Mouse (Mus musculus) neural tube, embryonic 14.5 days (tissue): ENCODE measurements around the gene Eogt. TPM values are rescaled to one million over a fixed set of nuclear protein-coding genes. Genes with fewer than 3 reads are reported as not detected.

ENCODE experiments used
- ATAC-seq: fragments of 200-750 bp; cut with Nextera tagmentation; 2 replicates; pipeline ENCODE4 v1.8.0; 2017; ENCODE audit warnings: low read depth, mild to moderate bottlenecking, moderate TSS enrichment, moderate library complexity
- H3K27ac ChIP-seq: fragments of 300-500 bp; sonication (generic); 2 replicates; pipeline ENCODE4 v1.5.1; 2014; ENCODE audit warnings: low read depth, mild to moderate bottlenecking, control low read depth, low read length, moderate library complexity, mixed read lengths
- H3K27me3 ChIP-seq: fragments of 300-500 bp; sonication (generic); 2 replicates; pipeline ENCODE4 v1.6.1; 2014; ENCODE audit warnings: low read length; ENCODE audit not compliant: control insufficient read depth, insufficient read depth
- H3K36me3 ChIP-seq: fragments of 300-500 bp; sonication (generic); 2 replicates; pipeline ENCODE4 v1.6.1; 2014; ENCODE audit warnings: low read length, mixed read lengths; ENCODE audit not compliant: control insufficient read depth, insufficient read depth
- H3K4me1 ChIP-seq: fragments of 300-500 bp; sonication (generic); 2 replicates; pipeline ENCODE4 v1.6.1; 2014; ENCODE audit warnings: low read length; ENCODE audit not compliant: control insufficient read depth, insufficient read depth
- H3K4me2 ChIP-seq: fragments of 300-500 bp; sonication (generic); 2 replicates; pipeline ENCODE4 v1.6.1; 2014; ENCODE audit warnings: mild to moderate bottlenecking, low read depth, low read length, control low read depth
- H3K4me3 ChIP-seq: fragments of 300-500 bp; sonication (generic); 2 replicates; pipeline ENCODE4 v1.5.1; 2014; ENCODE audit warnings: low read depth, low read length, control low read depth, mixed read lengths
- H3K9ac ChIP-seq: fragments of 300-500 bp; sonication (generic); replicated peaks from 2 replicates; pipeline ENCODE4 v1.6.1; 2014; ENCODE audit warnings: low read depth, mild to moderate bottlenecking, control low read depth, low read length, mixed read lengths
- H3K9me3 ChIP-seq: fragments of 300-500 bp; sonication (generic); 2 replicates; pipeline ENCODE4 v1.6.1; 2016; ENCODE audit warnings: low read length; ENCODE audit not compliant: control insufficient read depth
- WGBS: fragments of 180-500 bp; shearing (Covaris S2); extraction: QIAGEN DNeasy Blood & Tissue Kit; methylation state at CpG from one replicate; pipeline ENCODE4 v1.1.7; 2014; 5-methylcytosine and 5-hydroxymethylcytosine counted together
- polyA plus RNA-seq: library from polyadenylated mRNA; unstranded; fragments of >200 nt; fragmentation: Nextera tagmentation; extraction: Ambion mirVana; gene quantifications from 2 replicates; pipeline ENCODE4 v1.2.1, GENCODE M21; 2014

Gene Eogt
- polyA plus RNA-seq, 1 experiment from 2014 or later = 9.9 TPM

DNA sequence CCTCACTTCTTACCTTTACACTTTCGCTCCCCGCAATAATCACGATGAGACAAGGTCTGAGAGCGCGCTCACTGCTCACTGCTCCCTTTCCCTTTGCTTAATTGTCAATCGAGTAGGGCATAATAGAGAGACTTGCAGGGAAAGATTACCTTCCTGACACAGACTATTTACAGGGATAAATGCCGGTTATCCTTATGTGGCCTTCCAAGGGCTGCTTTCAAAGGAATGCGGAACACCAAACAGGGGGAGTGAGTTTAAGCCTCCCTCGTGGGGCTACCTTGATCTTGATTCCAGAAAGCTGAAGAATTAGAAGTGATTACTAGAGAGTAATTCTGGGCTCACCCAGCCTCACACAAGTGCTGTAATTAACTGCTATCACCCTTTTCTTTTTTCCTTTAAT, 69.0 kb downstream of the Eogt start:
- WGBS = 46% methylated on average over 9 of the region's 9 CpGs
- no peak for ATAC-seq

DNA sequence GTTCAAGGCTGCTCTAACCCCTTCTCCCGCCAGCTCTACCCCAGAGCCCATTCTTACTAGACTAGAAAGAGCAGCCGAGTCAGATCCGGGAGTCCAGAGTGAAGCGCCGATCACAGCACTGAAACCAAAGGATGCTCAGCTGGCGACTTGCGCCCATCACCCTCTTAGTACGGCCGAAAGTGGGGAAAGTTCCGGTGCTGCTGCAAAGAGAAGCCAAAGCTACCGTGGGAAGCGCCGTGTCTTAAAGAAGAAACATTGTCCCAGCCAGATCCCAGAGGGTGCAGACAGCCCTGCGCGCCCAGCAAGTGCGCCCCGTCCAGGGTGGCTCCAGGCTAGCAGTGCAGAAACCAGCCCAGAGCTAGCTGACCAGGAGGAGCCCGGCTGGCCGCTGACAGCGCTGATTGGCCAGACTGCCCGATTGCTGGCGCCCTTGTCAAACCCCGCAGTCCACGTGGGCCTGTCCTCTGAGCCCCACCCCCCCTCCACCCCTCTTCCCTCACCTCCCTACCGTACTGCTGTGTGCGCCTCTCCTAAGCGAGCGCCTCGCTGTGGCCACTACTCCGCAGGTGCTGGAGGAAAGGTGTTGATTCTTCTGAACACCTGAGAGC, 88.8 kb downstream of the Eogt start, which contains the start of gene Fam19a4:
TSS of gene Fam19a4 (minus strand) at position 340 of the 608 bp plus-strand sequence.
- no peaks in the 10 kb centered on the region for H3K36me3 ChIP-seq
- peak within 1 kb of the TSS; percentile 28 for H3K4me3 ChIP-seq
- H3K4me1 ChIP-seq = peaks cover 7% of the 10 kb centered on the region; the same call in 1 of the 2 replicates
- WGBS = under 1% methylated on average over 30 of the region's 30 CpGs
- no peaks in the 10 kb centered on the region for H3K9me3 ChIP-seq
- peak within 1 kb of the TSS; percentile 59 for H3K4me2 ChIP-seq
- no peak within 1 kb of the TSS for H3K27ac ChIP-seq
- H3K9ac ChIP-seq = 0 out of 2 replicates have a peak within 1 kb of the TSS, but pooled peaks have one; percentile 28
- peaks cover 7% of the 10 kb centered on the region for H3K27me3 ChIP-seq
- ATAC-seq = peak; percentile 83

More for the DNA sequence above, 69.0 kb downstream of the Eogt start:
- H3K4me3 ChIP-seq = no peak overlapping the region
- no peaks in the 10 kb centered on the region for H3K4me1 ChIP-seq
- no peaks in the 10 kb centered on the region for H3K36me3 ChIP-seq
- no peak overlapping the region; the same call in 1 of the 2 replicates for H3K27ac ChIP-seq
- no peaks in the 10 kb centered on the region for H3K9me3 ChIP-seq
- H3K27me3 ChIP-seq = no peaks in the 10 kb centered on the region
- H3K4me2 ChIP-seq = no peak overlapping the region
- H3K9ac ChIP-seq = no peak overlapping the region

Other genes starting within 250 kb of the Eogt start
- gene Fam19a4, start 88.8 kb downstream of the Eogt start, polyA plus RNA-seq = 0.99 and 3.7 TPM in 2 replicates
- gene Tmf1, start 29.9 kb upstream of the Eogt start, polyA plus RNA-seq = 40.4 and 42.5 TPM in 2 replicates
- 96.3 and 96.8 TPM in 2 replicates for gene Uba3, start 56.5 kb upstream of the Eogt start, polyA plus RNA-seq
- gene Arl6ip5, start 61.5 kb upstream of the Eogt start, polyA plus RNA-seq = 64.8 and 80.2 TPM in 2 replicates
- 0.09 TPM in 1 of 2 replicates, not detected in the other for gene Lmod3, start 103.6 kb upstream of the Eogt start, polyA plus RNA-seq